Mouse (Mus musculus) left cerebral cortex, postnatal 25 days (tissue): ENCODE measurements around the gene Tedc2. TPM values are rescaled to one million over a fixed set of nuclear protein-coding genes. Genes with fewer than 3 reads are reported as not detected.

Experiments used
- DNase-seq, 2 experiments: peaks; one replicate each; pipeline ENCODE4 v3.0.0; 2022; ENCODE audit warnings: low spot score in 2 of 2, mixed read lengths in 1 of 2
- intact Hi-C: fragments of 180-260 bp; cut with DNase I; formaldehyde crosslinking; loops from one replicate; pipeline ENCODE4 v1.15.1; 2025
- total RNA-seq, 2 experiments: library from RNA; stranded (reverse); gene quantifications; 2 replicates each; pipeline ENCODE4 v1.2.3; 2021

Gene Tedc2
- total RNA-seq, 2 experiments from 2014 or later = 9.2 to 10.0 TPM

DNA sequence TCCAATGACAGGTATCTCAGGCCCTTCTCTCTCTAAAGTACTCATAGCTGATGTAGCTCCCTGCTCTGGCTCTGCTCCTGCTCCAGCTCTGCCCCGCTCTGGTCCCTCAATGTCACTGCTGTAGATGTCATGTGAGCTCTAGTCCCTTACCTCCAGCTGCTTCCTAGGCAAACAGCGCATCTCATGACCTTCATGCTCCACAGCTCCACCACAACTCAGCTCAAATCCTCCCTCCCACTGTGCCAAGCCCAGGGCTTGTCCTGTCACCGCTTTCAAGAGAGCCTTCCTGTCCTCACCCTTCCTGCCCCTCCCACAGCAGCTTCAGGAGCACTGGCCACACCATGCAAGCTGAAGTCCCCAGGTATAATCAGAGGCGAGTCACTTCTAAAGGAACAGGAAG lies 20.9 kb downstream of the Tedc2 start:
- intact Hi-C loops = no loop called here
- DNase-seq = peak in 1 of 2 experiments; percentile 39

GRCm38 (mm10) chr17:24199252-24199651 lies 21.4 kb downstream of the Tedc2 start:
- DNase-seq = peak; percentile 69 to 94
- intact Hi-C loops = no loop called here

GRCm38 (mm10) chr17:24197032-24197824 lies 23.4 kb downstream of the Tedc2 start:
- peak in 1 of 2 experiments; percentile 77 for DNase-seq
- intact Hi-C loops = no loop called here

GRCm38 (mm10) chr17:24195349-24195748 lies 25.3 kb downstream of the Tedc2 start:
- intact Hi-C loops = no loop called here
- DNase-seq = no peak

- intact Hi-C loops = no loop called here
Observed at GRCm38 (mm10) chr17:24193769-24194168, 26.9 kb downstream of the Tedc2 start.

GRCm38 (mm10) chr17:24193268-24193667 lies 27.4 kb downstream of the Tedc2 start:
- intact Hi-C loops = no loop called here

More at GRCm38 (mm10) chr17:24193769-24194168, 26.9 kb downstream of the Tedc2 start:
- DNase-seq = no peak

GRCm38 (mm10) chr17:24192848-24193247 lies 27.8 kb downstream of the Tedc2 start:
- no peak for DNase-seq
- intact Hi-C loops = no loop called here

More at GRCm38 (mm10) chr17:24193268-24193667, 27.4 kb downstream of the Tedc2 start:
- DNase-seq = no peak

GRCm38 (mm10) chr17:24191481-24191880 lies 29.2 kb downstream of the Tedc2 start:
- intact Hi-C loops = no loop called here
- DNase-seq = no peak

- DNase-seq = no peak
- intact Hi-C loops = no loop called here
Observed at GRCm38 (mm10) chr17:24190934-24191333, 29.7 kb downstream of the Tedc2 start.

DNA sequence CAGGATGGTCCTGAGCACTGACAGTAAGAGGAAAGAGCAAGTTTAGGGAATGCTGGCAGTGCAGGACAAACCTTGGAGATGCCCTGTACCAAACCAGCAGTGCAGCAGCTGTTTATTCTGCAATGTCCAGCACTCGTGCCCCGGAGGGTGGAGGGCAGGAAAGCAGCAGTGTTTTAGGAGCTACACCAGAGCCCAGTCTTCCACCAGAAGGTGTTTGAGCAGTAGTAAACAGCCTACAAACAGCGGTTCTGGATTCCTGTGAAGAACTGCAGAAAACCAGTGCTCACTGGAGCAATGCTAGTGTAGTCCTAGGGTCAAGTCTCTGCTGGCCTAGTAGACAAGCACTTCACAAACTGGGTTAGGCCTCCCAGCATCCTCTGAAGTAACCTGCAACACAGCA lies 46.4 kb downstream of the Tedc2 start:
- DNase-seq = no peak
- intact Hi-C loops = loop anchor here (5.0 kb wide), 1 partner anchor 133 kb away; no protein-coding TSS in a partner anchor

DNA sequence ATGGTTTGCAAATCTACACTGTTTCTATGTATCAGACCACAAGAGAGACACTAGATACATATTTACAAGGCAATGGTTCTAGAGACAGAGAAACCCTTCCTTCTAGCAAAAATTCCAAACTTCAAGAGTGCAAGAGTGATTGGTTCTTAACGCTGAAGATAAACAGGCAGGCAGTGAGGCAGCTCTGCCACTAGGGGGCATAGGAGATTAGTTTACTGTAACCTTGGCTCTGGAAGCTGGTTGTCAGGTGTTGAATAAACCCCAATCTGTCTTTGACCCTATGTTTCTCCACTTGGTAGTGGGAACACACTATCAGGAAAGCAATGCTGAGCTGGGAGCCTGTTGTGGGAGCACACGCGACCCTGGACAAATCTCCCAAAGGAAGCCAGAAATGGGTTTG lies 47.2 kb downstream of the Tedc2 start:
- intact Hi-C loops = loop anchor here (2.0 to 5.0 kb wide), 2 partner anchors 134 to 217 kb away; no protein-coding TSS in a partner anchor
- DNase-seq = peak; percentile 74 to 81

DNA sequence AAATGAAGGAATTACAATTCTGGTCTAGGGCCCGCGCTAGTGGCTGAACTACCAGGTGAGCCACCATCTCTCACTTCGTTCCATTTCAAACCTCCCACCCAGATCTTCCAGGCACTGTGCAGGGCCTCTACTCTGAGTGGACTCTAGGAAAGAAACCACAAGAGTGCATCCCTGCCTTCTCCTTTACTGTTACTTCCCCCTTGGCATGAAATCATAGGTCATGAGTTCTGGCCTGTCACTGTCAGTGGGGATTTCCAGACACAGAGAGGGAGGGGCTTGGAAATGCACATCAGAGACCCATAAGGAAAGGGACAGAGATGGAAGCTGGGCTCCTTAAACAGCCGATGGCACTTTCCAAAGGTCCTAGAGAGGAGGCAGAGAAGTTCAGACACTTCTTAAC lies 48.9 kb downstream of the Tedc2 start:
- no peak for DNase-seq
- intact Hi-C loops = loop anchor here (2.0 to 5.0 kb wide), 2 partner anchors 136 to 219 kb away; no protein-coding TSS in a partner anchor

DNA sequence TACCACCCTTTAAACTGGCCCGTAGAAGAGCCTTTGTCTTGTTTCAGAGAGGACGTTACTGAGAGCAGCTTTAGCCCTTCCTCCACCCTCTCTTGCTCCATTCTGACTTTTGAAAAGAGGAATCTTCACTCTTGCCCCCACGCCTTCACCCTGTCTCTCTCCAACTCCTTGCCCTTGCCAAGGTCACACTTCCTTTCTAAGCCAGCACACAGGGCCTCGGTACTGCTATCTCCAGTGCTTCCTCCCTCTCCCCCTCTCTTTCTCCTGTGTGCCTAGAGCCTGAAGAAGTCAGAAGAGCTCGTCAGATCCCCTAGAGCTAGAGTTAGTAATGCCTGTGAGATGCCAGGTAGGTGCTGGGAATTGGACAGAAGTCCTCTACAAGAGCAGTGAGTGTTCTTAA lies 49.9 kb downstream of the Tedc2 start:
- no peak for DNase-seq
- intact Hi-C loops = loop anchor here (5.0 kb wide), 1 partner anchor 137 kb away; no protein-coding TSS in a partner anchor

DNA sequence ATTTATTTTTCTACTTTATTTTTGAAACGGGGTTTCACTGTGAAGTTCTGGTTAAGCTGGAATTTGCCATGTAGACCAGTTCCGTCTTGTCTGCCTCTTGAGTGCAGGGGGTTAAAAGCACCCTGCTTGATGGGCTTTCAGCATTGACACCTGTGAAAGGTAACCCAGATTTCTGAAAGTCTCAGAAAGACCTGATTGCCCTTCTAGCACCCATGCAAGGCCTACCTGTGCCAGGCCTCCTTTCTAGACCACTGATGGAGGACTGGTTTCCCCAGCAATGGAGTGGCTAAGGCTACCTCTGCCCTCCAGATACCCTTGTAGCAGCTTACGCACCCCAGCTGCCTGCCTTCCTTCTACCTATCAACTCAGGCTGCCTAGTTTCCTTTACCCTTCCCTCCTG lies 50.5 kb downstream of the Tedc2 start:
- DNase-seq = no peak
- intact Hi-C loops = loop anchor here (5.0 kb wide), 1 partner anchor 137 kb away; no protein-coding TSS in a partner anchor

- intact Hi-C loops = loop anchor here (2.0 to 5.0 kb wide), 3 partner anchors 81 to 181 kb away; partner anchors contain the start of genes Abca17, Abca3 and Ccnf
- peak; percentile 97 for DNase-seq
Observed at GRCm38 (mm10) chr17:24169317-24170065, 51.2 kb downstream of the Tedc2 start, which contains the start of gene Atp6v0c. TSS of gene Atp6v0c (minus strand) at chr17:24169702.

GRCm38 (mm10) chr17:24168590-24169277 lies 51.9 kb downstream of the Tedc2 start:
- peak; percentile 78 to 80 for DNase-seq
- intact Hi-C loops = loop anchor here (2.0 kb wide), 2 partner anchors 82 to 182 kb away; partner anchors contain the start of genes Abca17, Abca3 and Ccnf

DNA sequence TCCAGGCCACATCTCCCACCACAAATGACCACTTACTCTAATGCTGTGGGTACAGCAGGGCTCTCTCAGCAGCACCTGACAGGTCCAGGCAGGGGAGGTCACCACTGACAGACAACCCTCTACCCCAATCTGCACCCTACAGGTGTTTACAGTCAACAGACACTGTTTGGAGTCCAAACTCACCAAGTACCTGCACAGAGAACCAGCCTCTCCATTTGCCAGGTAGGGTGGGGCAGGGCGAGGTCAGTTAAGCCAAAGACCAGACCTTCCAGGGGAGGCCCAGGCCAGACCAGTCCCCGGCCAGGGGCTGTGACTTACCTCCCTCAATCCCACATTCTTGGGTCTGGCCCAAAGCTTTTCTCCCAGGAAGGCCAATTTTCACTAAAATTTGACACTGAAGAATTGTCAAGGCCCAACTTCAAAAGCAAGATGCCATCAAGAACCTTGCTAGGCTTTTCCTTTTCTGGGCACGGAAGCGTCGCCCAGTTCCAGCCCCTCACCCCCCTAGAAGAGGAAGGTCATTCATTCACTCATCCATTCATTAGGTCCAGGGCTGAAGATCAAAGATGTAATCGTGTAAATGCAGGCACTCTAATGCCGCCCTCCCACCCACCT lies 52.7 kb downstream of the Tedc2 start:
- intact Hi-C loops = loop anchor here (2.0 kb wide), 2 partner anchors 83 to 183 kb away; partner anchors contain the start of genes Abca17, Abca3 and Ccnf
- no peak for DNase-seq

GRCm38 (mm10) chr17:24167120-24167519 lies 53.5 kb downstream of the Tedc2 start:
- DNase-seq = no peak
- intact Hi-C loops = no loop called here
